Mouse (Mus musculus): Measurements from ENCODE around the gene Nupr1. TPM values are rescaled to one million over a fixed set of nuclear protein-coding genes. Genes with fewer than 3 reads are reported as not detected.

Nupr1 gene
- total RNA-seq, 2 experiments from 2014 or later = 6.8 to 8.8 TPM

DNA sequence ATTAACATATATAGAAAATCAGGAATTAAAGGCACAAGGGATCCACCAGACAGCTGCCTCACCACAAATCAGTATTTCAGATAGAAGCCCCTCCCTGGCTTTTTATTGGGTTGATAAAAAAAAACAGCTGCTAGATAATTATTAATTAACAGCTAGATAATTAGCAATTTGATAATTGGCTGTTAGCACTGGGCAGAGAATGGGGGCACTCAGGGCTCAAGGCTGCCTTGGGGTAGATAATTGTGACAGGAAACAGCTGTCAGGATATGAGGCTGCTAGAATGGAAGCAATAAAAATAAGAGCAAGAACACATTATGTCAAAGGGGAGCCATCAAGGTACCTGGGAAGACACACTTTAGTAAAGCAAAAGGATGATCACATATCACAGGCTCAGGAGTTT lies 14.3 kb upstream of the Nupr1 start:
- DNase-seq (ENCODE audit: low spot score in 2 of 2) = no peak

DNA sequence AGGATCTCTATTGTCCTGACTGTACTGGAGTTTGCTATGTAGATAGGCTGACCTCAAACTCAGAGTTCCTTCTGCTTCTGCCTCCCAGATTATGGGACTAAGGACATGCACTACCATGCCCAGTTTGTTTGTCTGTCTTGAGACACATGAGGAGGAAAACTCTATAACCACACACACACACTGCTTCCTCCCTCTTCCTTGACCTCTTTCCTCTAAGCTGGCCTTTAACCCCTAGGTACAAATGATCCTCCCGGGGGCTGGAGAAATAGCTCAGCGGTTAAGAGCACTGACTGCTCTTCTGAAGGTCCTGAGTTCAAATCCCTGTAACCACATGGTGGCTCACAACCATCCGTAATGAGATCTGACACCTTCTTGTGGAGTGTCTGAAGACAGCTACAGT lies 13.7 kb upstream of the Nupr1 start:
- no peak for DNase-seq (ENCODE audit: low spot score in 2 of 2)

DNA sequence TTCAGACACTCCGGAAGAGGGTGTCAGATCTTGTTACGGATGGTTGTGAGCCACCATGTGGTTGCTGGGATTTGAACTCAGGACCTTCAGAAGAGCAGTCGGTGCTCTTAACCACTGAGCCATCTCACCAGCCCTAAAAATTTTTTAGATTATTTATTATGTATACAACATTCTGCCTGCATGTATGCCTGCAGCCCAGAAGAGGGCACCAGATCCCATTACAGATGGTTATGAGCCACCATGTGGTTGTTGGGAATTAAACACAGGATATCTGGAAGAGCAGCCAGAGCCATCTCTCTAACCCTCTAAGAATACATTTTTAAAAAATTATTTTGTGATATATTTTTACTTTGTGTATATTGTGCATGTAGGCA lies 12.6 kb upstream of the Nupr1 start:
- DNase-seq (ENCODE audit: low spot score in 2 of 2) = peak; percentile 9 to 49

DNA sequence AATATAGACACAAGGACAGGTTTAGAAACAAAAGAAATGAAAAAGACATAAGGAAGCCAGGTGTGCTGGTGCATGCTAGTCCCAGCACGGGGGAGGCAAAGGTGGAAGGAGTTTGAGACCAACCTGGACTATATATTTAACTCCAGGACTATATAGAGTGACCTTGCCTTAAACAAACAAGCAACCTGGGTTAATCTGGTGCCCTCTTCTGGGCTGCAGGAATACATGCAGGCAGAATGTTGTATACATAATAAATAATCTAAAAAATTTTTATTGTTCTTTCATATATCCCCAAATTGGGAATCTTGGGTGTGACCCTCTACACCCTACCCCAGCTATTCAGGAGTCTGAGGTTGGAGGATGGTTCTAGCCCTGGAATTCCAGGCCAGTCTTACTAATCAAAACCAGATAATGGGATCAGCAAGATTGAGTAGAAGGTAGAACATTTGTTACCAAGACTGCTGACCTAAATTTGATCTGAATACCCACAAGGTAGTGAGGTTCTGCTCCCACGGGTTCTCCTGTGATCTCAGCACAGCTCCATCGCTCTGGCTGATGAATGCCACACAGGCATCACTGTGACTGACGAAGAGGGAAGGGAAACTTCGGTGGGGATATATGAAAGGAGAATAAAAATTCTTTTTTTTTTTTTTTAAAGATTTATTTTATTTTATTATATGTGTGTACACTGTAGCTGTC lies 12.0 kb upstream of the Nupr1 start:
- DNase-seq (ENCODE audit: low spot score in 2 of 2) = no peak

DNA sequence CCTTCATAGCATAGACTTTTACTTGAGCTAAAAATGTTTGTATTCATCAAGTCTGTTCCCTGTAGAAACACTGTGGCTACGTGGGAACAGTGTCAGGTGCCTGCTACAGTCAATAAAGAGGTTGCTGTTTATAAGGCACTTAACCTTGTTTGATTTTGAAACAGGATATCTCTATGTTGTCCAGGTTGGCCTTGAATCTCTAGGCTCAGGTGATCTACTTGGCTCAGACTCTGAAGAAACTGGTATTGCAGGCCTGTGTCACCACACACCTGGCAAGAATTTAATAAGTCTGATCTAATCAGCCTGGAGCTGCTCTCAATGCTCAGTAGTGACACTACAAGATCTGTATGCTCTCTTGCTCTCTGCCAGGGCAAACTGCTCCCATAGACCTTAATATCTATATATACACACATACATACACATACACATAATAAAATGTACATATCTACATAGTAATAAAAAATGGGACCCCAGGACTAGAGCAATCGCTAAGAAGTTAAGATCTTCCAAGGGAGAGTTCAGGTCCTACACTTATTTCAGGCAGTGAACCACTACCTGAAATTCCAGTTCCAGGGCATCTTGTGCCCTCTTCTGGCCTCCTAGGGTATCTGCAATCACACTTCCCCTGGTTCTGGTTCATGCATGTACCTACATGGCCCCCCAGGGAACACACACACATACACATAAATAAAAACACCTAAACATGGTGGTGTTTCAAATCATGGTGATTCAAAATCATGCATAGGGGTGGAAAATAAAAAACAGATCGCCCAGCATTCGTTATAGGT lies 6.3 kb upstream of the Nupr1 start:
- peak in 1 of 2 experiments; percentile 48 for DNase-seq (ENCODE audit: low spot score in 2 of 2)

DNA sequence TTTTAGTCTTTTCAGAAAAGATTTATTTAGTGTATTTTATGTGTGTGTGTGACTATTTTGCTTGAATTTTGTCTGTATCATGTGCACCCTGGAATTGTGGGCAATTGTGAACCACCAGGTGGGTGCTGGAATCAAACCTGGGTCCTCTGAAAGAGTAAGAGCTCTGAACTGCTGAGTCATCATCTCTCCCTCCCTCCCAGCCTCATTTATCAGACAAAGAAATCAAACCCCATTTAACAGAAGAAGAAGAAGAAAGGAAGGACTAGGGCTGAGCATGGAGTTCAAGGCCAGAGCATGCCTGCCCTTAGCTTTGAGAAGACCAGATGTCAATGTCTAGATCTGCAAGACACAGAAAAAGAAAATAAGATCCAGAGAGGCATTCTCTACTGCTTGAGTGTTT lies 4.7 kb upstream of the Nupr1 start:
- DNase-seq (ENCODE audit: low spot score in 2 of 2) = no peak

DNA sequence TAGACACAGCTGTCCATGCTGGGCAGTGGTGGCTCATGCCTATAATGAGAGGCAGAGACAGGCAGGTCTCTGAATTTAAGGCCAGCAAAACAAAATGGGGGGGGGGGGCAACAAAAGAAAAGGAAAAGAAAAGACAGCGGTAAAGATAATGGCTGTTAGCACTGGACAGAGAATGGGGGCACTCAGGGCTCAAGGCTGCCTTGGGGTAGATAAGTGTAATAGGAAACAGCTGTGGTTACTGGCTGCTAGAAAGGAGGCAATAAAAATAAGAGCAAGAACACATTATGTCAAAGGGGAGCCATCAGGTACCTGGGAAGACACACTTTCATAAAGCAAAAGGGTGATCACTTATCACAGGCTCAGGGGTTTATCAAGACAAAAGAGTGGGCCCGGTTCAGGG lies 1.8 kb upstream of the Nupr1 start:
- DNase-seq (ENCODE audit: low spot score in 2 of 2) = no peak

DNA sequence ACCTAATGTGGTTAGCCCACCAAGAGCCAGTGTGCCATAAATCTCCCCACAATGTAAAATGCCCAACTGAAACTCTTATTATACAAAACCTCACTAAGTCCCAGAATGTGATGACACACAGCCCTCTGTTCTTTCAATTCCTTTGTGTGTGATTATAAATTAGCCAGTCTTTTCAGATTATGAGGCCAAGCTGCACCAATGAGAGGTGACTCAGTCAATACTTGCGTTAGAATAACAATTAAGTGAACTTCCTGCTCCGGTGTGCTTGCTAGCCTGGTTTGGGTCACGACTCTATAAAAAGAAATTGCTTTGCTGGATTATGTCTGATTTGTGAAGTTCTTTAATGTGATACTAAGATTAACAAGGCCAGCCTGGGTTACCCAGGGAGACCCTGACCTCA lies 746 bp downstream of the Nupr1 start:
- no peak for DNase-seq (ENCODE audit: low spot score in 2 of 2)

DNA sequence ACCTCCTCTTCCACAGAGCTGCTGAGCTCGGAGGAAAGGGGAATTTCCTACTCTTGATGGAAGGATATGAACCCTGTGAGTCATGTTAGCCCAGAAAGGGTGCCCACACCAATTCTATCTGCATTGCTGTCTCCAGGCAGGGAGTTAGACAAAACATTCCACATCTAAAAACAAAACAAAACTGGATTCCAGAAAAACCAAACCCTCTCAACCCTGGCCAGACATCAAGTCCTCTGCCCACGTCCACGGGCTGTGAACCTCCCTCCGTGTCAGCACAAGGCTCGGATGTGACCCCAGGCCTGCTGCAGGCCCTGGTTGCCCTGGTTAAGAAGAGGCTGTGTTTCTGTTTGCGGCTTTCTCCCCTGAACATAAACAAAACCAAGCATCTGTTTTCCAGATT lies 2.5 kb downstream of the Nupr1 start:
- no peak for DNase-seq (ENCODE audit: low spot score in 2 of 2)

DNA sequence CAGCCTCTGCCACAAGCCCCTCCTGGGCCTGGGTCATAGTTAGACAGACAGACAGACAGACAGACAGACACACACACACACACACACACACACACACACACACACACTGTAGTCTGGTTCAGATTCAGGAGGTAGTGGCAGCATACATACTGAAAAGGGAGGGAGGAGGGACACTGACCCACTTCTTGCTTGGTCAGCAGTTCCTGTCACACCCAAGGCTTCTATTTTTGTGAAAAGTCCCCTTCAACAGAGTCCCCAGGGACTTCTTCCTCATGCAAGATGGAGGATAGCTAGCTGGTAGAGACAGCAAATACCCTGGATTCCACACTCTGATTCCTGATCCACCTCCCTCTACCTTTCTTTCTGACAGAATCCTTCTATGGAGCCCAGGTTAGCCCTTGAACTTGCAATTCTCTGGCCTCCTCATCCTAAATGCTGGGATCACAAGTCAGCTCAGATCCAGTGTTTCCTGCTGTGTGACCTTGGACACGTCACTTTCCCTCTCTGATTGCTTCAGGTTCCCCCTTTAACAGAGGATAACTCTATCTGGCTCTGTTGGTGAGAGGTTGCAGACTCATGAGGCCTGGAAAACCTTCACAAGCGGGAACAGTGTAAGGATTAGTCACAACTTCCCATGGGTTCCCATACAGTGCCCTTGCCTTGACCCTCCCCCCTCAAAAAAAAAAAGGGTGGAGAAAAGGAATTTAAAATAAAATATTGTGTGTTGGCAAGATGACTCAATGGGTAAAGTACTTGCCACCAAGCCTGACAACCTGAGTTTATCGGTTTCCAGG lies 4.7 kb downstream of the Nupr1 start:
- DNase-seq (ENCODE audit: low spot score in 2 of 2) = no peak

DNA sequence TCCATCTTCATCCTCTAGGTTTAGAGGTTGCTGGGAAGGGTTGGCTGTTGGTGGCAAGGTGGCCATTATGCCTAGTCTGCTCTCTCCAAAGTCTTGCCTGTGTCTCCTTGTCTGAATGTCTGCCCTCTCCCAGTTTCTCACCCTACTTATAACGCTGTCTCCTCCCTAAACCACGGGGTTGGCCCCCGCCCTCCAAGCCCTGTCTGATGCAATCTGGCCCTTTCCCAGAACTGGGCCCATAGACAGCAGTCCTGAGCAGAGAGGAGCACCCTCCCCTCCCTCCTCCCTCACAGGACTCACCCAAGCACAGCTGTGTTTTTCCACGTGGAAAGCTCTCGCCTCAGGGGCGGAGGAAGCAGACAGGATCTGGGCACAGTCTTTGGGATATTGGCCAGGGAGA lies 5.3 kb downstream of the Nupr1 start:
- DNase-seq (ENCODE audit: low spot score in 2 of 2) = peak; percentile 11 to 27

DNA sequence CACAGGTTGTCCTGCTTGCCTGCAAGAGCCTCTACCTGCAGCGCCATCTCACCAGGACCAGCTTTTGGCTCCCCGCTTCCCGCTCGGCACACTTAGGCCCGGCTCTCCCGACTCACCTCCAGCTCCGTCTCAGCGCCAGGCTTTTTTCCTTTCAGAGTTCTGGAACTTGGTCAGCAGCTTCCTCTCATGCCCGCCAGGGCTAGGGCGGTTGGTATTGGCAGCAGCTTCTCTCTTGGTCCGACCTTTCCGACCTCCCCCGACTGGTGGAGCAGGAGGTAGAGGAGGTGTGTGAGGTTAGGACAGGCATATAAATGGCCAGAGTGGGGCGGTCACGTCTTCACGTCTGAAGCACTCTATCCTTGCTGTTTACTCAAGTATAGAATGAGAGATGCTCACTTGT lies 5.9 kb downstream of the Nupr1 start:
- no peak for DNase-seq (ENCODE audit: low spot score in 2 of 2)

DNA sequence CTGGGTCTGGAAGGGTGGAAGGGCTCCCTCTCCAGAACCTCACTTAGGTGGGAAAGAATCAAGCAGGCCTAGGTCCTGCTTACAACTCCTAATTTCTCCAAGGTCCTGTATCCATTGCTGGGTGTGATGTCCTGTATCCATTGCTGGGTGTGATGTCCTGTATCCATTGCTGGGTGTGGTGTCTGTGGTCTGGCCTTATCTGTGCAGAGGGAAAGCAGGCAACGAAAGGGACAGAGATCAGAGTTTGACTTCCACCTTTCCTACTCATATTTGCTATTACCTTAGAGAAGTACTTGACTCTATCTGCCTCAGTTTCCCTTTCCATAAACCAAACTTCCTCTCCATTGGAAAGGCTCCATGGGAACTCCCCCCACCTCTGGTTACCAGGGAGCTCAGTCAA lies 7.3 kb downstream of the Nupr1 start:
- DNase-seq (ENCODE audit: low spot score in 2 of 2) = no peak

DNA sequence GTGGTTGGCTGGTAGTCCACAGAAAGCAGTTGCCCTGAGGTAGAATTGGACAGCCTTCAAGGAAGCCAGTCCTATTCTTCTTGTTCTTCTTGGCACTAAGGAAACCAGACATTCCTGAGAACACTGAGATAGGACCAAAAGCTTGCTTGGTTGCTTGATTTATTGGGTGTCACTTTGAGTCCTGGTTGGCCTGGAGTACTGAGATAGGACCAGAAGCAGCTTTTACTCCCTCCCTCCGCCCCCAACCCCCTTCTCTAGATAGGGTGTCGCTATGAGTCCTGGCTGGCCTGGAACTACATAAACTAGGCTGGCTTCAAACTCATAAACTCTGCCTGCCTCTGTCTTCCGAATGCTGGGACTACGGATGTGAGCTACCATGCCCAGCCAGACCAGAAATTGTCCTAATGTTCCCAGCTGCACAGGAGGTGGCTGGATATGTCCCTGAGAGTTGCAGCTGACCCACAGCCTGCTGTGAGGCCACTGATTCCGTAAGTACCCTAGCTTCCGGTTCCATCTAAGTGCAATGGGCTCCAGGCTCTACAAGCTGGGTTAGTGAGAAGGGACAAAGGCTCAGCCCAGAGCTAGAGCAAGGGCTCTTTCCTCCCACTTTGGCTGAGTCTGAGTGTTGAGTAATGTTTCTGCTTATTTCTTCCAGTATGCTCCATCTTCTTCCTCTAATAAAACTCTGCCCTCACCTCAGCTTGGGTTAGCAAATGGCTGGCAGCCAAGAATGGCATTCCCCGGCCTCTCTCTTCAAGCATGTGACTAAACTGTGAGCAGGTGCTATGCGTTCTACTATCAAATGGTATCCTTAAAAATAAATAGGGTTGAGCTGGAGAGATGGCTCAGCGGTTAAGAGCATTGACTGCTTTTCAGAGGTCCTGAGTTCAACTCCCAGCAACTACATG lies 9.0 kb downstream of the Nupr1 start:
- DNase-seq (ENCODE audit: low spot score in 2 of 2) = no peak

DNA sequence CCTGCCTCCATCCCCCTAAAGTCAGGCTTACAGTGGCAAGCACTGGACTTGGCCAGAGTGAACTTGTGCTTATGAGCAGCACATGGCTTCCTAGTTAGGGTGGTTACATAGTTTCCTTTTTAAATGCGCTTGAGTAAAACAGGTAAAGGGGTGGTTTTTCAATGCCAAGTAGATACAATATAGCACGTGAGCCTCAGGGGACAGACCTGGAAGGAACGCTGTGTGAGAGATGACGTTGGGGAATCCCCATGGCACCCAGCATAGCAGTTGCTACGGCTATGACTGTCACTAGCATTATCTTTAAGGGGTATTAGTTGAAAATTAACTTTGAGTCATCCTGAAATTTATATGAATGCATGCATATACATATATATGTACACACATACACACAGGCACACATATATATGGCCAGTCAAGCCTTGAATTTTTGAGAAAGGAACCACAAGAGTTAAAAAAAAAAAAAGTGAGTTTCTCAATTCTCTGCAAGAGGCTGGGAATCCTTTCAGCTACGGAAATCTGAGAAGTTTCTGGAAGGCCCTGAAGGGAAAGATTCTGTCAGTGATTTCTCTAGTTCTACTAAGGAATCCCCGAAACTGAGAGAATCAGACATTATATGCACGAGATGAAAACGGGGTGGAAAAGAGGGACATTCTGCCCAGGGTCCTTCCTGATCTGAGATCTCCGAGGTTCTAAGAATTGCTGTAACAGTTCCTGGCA lies 10.9 kb downstream of the Nupr1 start:
- DNase-seq (ENCODE audit: low spot score in 2 of 2) = no peak

DNA sequence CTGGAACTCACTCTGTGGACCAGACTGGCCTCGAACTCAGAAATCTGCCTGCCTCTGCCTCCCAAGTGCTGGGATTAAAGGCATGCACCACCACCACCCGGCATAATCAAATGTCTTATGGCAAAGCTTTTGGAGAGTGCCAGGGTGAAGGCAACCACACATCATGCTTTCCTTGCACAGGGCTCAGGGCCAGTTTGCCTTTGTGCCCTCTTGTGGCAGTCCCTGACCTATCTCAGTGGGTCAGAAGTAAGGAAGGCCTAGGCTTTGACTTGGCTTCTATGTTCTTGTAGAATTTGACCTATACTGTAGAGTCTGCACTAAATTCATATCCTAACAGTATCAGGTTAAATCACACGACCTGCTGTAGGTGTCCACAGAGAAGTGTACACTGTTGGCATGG lies 14.0 kb downstream of the Nupr1 start:
- DNase-seq (ENCODE audit: low spot score in 2 of 2) = no peak

DNA sequence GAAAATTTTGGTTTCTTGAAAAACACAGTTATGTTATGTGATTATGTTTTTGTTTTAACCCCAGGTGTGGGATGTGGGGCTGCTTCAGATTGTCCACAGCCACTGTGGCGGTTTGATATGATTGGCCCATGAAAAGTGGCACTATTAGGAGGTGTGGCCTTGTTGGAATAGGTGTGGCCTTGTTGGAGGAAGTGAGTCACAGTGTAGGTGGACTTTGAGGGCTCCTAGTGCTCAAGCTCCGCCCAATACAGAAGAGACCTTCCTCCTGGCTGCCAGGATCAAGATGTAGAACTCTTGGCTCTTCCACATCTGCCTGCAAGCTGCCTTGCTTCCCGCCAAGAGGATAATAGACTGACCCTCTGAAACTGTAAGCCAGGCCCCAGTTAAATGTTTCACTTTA lies 17.9 kb downstream of the Nupr1 start:
- DNase-seq (ENCODE audit: low spot score in 2 of 2) = no peak

DNA sequence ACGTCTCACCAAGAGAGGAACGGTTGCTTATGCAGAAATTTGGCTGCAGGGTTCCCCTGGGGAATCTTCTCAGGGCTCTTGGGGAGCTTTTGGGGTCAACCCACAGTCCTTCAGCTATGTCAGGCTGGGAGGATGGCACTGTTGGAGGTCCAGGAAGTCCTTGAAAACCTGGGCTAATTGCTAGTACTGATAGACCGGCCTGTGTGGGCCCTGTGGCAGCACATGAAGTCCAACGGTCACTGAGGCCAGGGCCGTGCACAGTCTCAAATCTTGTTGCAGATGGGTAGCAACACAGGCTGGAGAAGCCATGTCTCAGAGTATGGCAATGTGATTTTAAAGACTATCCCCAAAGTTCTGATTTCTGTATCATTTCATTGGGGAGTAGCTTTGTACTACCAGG lies 22.9 kb downstream of the Nupr1 start:
- no peak for DNase-seq (ENCODE audit: low spot score in 2 of 2)

DNA sequence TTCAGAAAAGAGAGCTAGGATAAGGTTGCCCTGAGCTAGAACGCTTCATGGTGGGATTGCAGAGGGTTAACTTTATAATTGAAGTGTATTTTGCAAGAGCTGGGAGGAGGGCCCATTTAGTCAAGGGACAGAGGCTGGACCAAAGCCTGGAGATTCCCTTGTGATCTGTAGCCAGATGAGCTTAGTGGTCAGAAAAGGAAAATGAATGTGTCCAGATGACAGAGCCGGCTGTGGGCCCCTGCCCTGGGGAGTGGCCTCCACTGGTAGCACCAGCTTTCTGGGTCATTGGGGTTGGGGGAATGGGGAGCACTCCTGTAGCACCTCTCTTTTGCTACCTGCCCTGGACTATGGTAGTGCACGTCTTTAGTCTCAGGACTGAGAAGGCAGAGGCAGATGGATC lies 23.6 kb downstream of the Nupr1 start:
- no peak for DNase-seq (ENCODE audit: low spot score in 2 of 2)

DNA sequence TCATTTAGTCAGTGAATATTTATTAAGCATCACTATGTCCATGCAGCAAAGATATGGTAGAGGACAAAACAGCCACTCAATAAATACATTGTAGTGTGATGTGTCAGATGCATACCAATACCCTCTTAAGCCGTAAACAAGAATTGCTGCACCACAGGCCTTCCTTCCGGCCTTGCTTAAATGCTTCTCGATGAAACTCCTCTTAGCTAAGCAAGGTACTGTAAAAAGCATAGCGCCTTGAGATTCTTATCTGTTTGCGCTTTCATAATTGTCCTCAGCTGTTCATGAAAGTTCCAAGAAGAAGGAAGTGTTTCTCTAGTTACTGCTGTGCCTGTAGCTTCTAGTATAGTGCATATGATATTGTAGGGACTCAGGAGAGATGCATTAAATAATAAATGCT lies 24.1 kb downstream of the Nupr1 start:
- no peak for DNase-seq (ENCODE audit: low spot score in 2 of 2)

DNA sequence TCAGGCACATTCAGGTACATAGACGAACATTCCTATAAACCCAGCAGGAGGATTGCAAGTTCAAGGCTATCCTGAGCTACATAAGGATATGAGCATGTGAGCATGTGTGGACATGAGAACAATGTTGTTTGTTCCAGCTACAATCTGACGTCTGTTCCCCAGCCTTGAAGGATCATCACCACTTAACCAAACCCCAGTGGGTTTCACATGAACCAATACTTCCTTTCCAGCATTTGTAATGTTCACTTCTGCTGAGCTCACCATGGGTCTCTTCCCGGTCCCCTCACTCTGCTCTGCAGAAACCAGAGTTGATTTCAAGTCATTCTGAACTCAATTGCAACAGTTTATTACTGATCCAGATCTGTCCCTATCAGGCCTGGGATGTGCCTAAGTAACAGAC lies 28.0 kb downstream of the Nupr1 start:
- no peak for DNase-seq (ENCODE audit: low spot score in 2 of 2)

Data from layer of hippocampus, adult 18-20 months (tissue).